Mouse (Mus musculus) lung, embryonic 15.5 days (tissue): ENCODE results near the gene Sh2d3c. TPM values are rescaled to one million over a fixed set of nuclear protein-coding genes. Genes with fewer than 3 reads are reported as not detected.
A peak's percentile ranks its signal among the peaks of the same experiment; 100 is the strongest.

Source experiments
- ATAC-seq: fragments of 200-750 bp; cut with Nextera tagmentation; 2 replicates; pipeline ENCODE4 v1.8.0; 2017; ENCODE audit warnings: moderate number of reproducible peaks, borderline replicate concordance; ENCODE audit not compliant: low FRiP score, low TSS enrichment; ENCODE audit errors: extremely low read depth
- H3K27ac ChIP-seq: fragments of 300-500 bp; sonication (generic); 2 replicates; pipeline ENCODE4 v1.5.1; 2015; ENCODE audit warnings: moderate library complexity, mild to moderate bottlenecking, inconsistent platforms
- H3K27me3 ChIP-seq: fragments of 300-500 bp; sonication (generic); 2 replicates; pipeline ENCODE4 v1.6.1; 2015; ENCODE audit warnings: inconsistent platforms
- H3K36me3 ChIP-seq: fragments of 300-500 bp; sonication (generic); 2 replicates; pipeline ENCODE4 v1.6.1; 2015; ENCODE audit warnings: inconsistent platforms
- H3K4me1 ChIP-seq: fragments of 300-500 bp; sonication (generic); 2 replicates; pipeline ENCODE4 v1.6.1; 2015; ENCODE audit warnings: inconsistent platforms
- H3K4me2 ChIP-seq: fragments of 300-500 bp; sonication (generic); 2 replicates; pipeline ENCODE4 v1.6.1; 2015; ENCODE audit warnings: inconsistent platforms, mild to moderate bottlenecking, moderate library complexity
- H3K4me3 ChIP-seq: fragments of 300-500 bp; sonication (generic); 2 replicates; pipeline ENCODE4 v1.5.1; 2015; ENCODE audit warnings: mild to moderate bottlenecking, inconsistent platforms
- H3K9ac ChIP-seq: fragments of 300-500 bp; sonication (generic); 2 replicates; pipeline ENCODE4 v1.6.1; 2015; ENCODE audit warnings: inconsistent platforms
- H3K9me3 ChIP-seq: fragments of 300-500 bp; sonication (generic); 2 replicates; pipeline ENCODE4 v1.6.1; 2016; ENCODE audit warnings: inconsistent platforms
- WGBS: fragments of 180-500 bp; shearing (Covaris S2); methylation state at CpG from one replicate; pipeline ENCODE4 v1.1.7; 2015; 5-methylcytosine and 5-hydroxymethylcytosine counted together
- polyA plus RNA-seq: library from polyadenylated mRNA; unstranded; fragments of >200 nt; fragmentation: Nextera tagmentation; extraction: Ambion mirVana; gene quantifications from 2 replicates; pipeline ENCODE4 v1.2.1, GENCODE M21; 2015

Sh2d3c gene
- polyA plus RNA-seq, 1 experiment from 2014 or later, result 41.4 TPM

DNA sequence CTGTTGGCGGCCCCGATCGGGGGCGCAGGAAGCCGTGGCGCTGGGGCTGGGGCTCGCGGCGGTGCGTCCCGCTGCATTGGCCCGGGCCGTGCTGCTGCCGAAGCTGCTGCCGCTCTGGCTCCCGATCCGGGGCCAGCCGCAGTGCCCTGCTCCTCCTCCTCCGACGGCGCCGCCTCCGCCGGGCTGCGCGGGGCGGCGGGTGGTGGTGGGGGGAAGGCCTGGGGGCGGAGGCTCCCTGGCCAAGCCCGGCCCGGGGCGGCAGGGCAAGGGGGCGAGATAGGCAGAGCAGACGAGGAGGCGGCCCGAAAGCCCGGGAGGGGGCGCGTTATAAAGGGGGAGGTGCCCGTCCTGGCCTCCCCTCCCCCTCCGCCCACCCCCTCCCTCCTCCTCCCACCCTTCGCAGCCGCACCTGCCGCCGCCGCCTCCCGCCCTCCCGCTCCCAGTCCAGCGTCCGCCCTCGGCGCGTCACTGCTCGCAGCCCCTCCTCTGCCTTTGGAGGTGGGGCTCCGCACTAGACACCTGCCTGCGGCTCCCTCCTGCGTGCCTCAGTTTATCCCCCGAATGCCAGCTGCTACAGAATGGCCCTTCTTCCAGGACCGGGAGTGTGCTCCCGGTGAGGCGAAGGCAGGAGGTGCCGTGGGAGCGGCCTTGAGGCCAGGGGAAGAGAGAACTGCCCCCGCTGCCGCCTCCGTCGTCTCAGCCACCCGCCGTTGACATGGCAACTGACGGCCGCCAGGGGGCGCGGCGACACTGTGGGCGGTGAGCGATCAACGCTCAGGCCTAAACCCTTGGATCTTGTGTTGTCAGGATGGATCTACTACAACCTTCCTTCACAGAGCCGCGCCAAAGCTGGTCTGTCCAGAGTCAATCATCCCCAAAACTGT lies 7.7 kb upstream of the Sh2d3c start, which contains the start of gene Cdk9:
Gene Cdk9, minus strand, starts transcription at position 143 of the 884 bp plus-strand sequence.
- peak; percentile 91 for ATAC-seq
- H3K9ac ChIP-seq, result peak within 1 kb of the TSS; percentile 85
- H3K4me3 ChIP-seq, result peak within 1 kb of the TSS; percentile 76
- under 1% methylated on average over 49 of the region's 79 CpGs for WGBS
- peaks cover 33% of the 10 kb centered on the region for H3K36me3 ChIP-seq
- peaks cover 31% of the 10 kb centered on the region for H3K4me1 ChIP-seq
- H3K27ac ChIP-seq, result peak within 1 kb of the TSS; percentile 97
- no peaks in the 10 kb centered on the region for H3K9me3 ChIP-seq
- H3K27me3 ChIP-seq, result no peaks in the 10 kb centered on the region
- H3K4me2 ChIP-seq, result peak within 1 kb of the TSS; percentile 88

DNA sequence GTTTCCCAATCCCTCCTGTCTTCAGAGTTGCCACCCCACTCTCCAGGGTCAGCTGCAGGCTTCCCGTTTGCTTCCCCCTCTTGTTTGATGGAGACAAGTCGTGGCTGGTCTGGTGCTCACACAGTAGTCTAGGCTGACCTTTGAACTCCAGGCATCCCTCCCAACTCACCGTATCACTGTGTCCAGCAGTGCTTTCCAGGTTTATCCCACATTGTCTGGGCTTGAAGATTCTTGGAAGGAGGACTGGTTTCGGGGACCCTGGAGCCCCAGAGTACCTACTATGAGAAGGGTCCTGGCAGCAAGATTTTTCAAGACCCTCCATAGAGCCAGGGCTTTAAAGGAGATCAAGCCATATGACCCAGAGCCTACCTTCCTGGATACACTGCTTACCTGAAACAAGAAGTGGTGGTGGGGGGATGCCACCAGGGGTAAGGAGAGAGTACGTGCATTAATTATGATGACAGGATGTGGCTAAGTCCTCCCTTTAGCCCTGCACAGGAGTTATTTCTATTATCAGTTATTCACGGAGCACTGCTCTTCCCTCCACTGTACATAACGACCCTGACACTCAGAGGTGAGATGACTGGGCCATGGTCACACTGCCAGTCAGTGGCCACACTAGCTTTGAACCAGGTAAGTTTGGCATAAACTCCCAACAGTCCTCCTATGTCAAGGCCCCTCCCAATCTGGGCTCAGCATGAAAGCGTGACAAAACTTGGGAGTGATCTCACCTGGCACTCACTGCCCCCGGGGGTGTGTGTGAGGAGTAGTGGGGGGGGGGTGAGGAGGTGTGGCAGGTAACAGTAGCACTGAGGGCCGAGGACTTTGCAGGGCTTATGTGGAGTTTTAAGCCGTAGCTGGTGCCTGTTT lies 6.5 kb upstream of the Sh2d3c start:
- H3K4me2 ChIP-seq, result peak overlapping the region; percentile 88; the same call in 1 of the 2 replicates
- peak overlapping the region; percentile 97 for H3K27ac ChIP-seq
- H3K27me3 ChIP-seq, result no peaks in the 10 kb centered on the region
- H3K36me3 ChIP-seq, result peaks cover 22% of the 10 kb centered on the region
- no peaks in the 10 kb centered on the region for H3K9me3 ChIP-seq
- 46% methylated on average over 11 of the region's 11 CpGs for WGBS
- no peak for ATAC-seq
- H3K4me3 ChIP-seq, result no peak overlapping the region
- peaks cover 31% of the 10 kb centered on the region for H3K4me1 ChIP-seq
- no peak overlapping the region for H3K9ac ChIP-seq

DNA sequence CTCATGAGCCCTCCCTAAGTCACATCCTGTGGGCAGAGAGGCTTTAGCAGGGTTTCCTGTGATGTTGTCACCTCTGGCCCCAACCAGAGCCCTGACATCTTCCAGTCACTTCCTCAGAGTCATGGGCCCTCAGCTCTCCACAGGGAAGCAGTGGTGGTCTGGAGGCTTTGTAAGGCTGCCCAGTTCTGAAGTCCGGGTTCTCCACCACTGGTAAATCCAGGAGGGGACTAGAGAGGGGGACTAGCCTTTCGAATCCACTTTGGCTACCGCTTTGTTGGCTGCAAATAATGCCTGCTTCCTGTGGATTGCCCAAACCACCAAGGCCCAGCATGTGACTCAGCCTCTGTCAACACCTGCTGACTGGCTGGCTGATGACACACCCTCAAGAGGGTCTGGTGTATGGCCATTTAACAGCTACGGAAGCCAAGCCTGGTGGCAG lies 5.8 kb upstream of the Sh2d3c start:
- H3K4me1 ChIP-seq, result peaks cover 31% of the 10 kb centered on the region
- no peaks in the 10 kb centered on the region for H3K27me3 ChIP-seq
- peak overlapping the region; percentile 46; the same call in 1 of the 2 replicates for H3K27ac ChIP-seq
- H3K36me3 ChIP-seq, result peaks cover 15% of the 10 kb centered on the region
- 52% methylated on average over 4 of the region's 4 CpGs for WGBS
- H3K4me2 ChIP-seq, result no peak overlapping the region
- no peak overlapping the region for H3K4me3 ChIP-seq
- ATAC-seq, result no peak
- no peaks in the 10 kb centered on the region for H3K9me3 ChIP-seq
- no peak overlapping the region for H3K9ac ChIP-seq

DNA sequence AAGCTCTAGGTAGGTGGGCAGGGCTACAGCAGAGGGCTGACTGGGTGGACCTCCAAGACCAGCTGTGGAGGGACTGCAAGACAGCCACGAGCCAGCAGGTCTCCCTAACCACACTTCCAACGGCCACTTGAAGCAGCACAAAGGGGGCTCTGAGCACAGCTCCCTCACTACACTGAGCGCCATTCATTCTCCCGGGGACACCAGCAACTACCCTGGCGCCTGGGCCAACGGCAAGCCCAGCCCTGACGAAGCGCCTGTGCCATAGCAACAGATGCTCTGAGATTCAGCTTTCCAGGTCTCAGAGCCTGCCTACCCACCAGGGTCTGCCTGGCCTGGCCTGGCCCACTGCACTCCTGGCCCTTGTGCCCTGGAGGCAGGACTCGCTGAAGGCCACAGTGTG lies 2.1 kb upstream of the Sh2d3c start:
- ATAC-seq, result no peak
- H3K27ac ChIP-seq, result no peak overlapping the region
- H3K9me3 ChIP-seq, result no peaks in the 10 kb centered on the region
- peaks cover 36% of the 10 kb centered on the region for H3K4me1 ChIP-seq
- H3K27me3 ChIP-seq, result no peaks in the 10 kb centered on the region
- WGBS, result 58% methylated on average over 9 of the region's 9 CpGs
- H3K4me2 ChIP-seq, result no peak overlapping the region
- no peak overlapping the region for H3K4me3 ChIP-seq
- H3K9ac ChIP-seq, result no peak overlapping the region
- no peaks in the 10 kb centered on the region for H3K36me3 ChIP-seq

DNA sequence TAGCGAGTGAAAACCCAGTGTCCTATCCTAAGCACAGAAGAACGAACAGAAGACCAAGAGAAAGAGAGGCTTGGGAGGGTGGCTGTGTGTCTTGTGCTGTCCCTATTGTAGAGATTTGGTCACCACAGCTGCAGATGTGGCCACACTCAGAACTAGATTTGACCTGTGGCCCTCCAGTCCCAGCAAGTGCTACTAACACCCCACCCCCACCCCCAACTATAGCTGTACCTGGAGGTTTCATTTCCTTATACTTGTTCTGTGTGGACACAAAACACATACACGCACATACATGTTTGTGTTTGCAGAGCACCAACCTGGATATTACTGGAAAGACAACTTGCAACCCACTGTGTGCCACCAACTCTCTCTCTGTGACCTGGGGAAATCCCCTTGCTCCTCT lies 802 bp upstream of the Sh2d3c start:
- no peak for ATAC-seq
- no peaks in the 10 kb centered on the region for H3K36me3 ChIP-seq
- H3K4me3 ChIP-seq, result no peak overlapping the region
- no peak overlapping the region for H3K4me2 ChIP-seq
- no peaks in the 10 kb centered on the region for H3K27me3 ChIP-seq
- no peak overlapping the region for H3K27ac ChIP-seq
- no peaks in the 10 kb centered on the region for H3K9me3 ChIP-seq
- 97% methylated on average over 3 of the region's 3 CpGs for WGBS
- peaks cover 27% of the 10 kb centered on the region for H3K4me1 ChIP-seq
- no peak overlapping the region for H3K9ac ChIP-seq

DNA sequence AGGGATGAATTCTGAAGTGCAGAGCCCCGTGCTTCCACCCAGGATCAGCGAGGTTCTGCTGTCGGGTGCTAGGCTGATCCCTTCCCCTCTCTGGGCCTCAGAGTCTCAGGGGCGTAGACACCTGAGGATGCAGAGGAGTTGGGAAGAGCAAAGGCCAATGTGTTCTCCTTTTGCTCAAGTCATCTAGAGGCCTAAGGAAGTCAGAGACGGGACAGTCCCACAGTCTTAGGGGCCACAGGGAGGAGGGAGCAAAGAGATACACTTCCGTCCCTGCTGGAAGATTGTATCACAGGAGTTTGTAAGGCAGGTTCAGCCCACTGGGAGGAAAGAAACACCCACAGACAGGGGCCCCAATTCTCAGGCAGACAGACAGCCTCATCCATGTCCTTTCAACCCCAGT lies 1.2 kb downstream of the Sh2d3c start:
- ATAC-seq, result no peak
- 44% methylated on average over 6 of the region's 6 CpGs for WGBS
- Histone ChIP-seq H3K9me3 (no peaks in the 10 kb centered on the region), H3K27me3 (no peaks in the 10 kb centered on the region), H3K27ac (no peak overlapping the region; the same call in 1 of the 2 replicates), H3K9ac (no peak overlapping the region; the same call in 1 of the 2 replicates), H3K4me2 (peak overlapping the region; percentile 35), H3K36me3 (no peaks in the 10 kb centered on the region), H3K4me1 (peaks cover 29% of the 10 kb centered on the region), H3K4me3 (peak overlapping the region; percentile 26)

DNA sequence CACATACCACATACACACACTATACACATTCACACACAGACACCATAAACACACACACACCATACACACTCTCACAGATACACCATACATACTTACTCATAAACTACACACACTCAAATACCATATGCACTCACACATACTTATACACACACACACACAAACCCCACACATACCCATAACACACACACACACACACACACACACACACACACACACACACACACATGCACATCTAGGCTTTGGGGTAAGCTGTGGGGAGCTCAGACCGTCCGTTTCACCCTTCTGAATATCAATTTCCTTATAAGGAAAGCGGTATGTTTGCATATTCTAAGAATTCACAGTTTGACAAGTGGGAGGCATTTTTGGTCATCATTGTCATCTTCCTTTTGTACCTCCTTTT lies 1.7 kb downstream of the Sh2d3c start:
- 38% methylated on average over 3 of the region's 3 CpGs for WGBS
- Histone ChIP-seq H3K4me2 (peak overlapping the region; percentile 35), H3K27me3 (no peaks in the 10 kb centered on the region), H3K9ac (no peak overlapping the region), H3K4me1 (peaks cover 32% of the 10 kb centered on the region), H3K9me3 (no peaks in the 10 kb centered on the region), H3K27ac (no peak overlapping the region), H3K4me3 (peak overlapping the region; percentile 26; the same call in 1 of the 2 replicates), H3K36me3 (no peaks in the 10 kb centered on the region)
- no peak for ATAC-seq

DNA sequence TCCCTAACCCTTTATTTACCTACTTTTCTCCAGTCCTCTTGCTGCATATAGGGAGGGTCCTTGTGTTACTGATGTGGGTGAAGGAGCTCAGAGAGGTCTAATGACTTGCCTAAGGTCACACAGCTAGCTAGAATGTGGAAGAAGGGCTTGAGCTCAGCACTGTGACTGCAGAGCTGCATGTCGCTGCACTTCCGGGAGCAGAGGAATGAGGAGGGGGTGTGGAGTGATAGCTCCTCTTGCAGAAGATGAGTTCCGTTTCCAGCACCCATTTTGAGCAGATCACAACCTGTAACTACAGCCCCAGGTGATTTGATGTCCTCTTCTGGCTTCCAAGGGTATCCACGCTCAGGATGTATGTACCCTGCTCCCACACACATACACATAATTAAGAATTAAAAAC lies 3.3 kb downstream of the Sh2d3c start:
- Histone ChIP-seq H3K9ac (no peak overlapping the region), H3K4me3 (no peak overlapping the region), H3K36me3 (no peaks in the 10 kb centered on the region), H3K4me2 (no peak overlapping the region), H3K4me1 (peaks cover 35% of the 10 kb centered on the region), H3K27me3 (no peaks in the 10 kb centered on the region), H3K27ac (no peak overlapping the region), H3K9me3 (no peaks in the 10 kb centered on the region)
- no peak for ATAC-seq
- WGBS, result 71% methylated on average over 4 of the region's 4 CpGs

DNA sequence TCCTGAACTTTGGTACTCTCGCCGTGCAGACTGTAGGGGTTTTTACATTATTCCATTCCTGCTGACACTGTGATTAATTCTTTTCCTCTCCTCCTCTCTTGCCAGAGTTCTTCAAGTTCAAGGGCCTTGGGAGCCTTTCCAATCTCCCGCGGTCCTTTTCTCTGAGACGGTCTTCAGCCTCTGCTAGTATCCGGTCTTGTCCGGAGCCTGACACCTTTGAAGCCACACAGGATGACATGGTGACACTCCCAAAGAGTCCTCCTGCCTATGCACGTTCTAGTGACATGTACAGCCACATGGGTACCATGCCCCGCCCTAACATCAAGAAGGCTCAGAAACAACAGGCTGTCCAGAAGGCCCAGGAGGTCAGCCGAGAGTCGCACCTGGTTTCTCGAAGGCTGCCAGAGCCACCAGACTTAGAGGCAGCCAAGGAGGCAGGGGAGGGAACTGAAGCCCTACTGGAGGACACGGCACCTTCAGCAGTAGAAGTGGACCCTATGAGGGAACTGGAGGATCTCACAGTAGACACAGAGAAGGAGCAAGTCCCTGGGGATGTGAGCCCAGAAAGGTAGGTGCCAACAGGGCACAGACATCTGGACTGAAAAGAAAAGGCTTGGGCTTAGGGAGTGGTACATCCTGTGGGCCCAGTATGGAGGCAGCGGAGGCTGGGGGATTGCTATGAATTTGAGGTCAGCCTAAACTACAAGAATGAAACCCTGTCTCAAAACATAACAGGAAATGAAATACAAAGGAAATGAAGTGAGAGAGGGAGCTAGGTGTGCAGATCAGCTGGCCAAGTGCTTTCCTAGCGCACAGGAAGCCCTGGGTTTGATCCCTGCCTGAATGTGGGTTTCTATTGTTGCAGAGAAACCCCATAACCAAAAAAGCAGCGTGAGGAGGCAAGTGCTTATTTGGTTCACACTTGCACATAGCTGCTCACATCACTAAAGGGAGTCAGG lies 4.3 kb downstream of the Sh2d3c start:
- no peak for ATAC-seq
- Histone ChIP-seq H3K4me3 (no peak overlapping the region), H3K9me3 (no peaks in the 10 kb centered on the region), H3K27ac (no peak overlapping the region), H3K27me3 (no peaks in the 10 kb centered on the region), H3K4me2 (no peak overlapping the region), H3K36me3 (no peaks in the 10 kb centered on the region), H3K4me1 (peaks cover 35% of the 10 kb centered on the region), H3K9ac (no peak overlapping the region)
- 62% methylated on average over 16 of the region's 16 CpGs for WGBS

DNA sequence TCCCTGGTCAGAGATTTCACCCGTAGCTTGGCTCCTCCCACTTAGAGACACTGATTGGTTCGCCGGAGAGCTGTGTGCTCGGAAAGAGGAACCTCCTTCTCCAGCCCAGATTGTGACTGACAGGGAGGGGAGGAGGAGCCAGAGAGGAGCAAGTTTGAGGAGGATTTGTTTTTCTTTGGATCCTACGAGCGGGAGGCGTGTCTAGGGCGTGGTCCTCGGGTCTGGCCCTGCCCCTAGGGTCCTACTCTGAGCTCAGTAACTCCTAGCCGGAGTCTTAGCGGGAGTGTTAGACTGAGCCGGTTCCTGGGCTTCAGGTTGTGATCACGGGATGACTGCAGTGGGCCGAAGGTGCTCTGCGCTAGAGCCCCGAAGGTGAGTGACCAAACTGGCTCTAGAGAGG lies 6.6 kb downstream of the Sh2d3c start:
- no peaks in the 10 kb centered on the region for H3K9me3 ChIP-seq
- H3K27ac ChIP-seq, result peak overlapping the region; percentile 69
- under 1% methylated on average over 16 of the region's 16 CpGs for WGBS
- H3K27me3 ChIP-seq, result no peaks in the 10 kb centered on the region
- H3K36me3 ChIP-seq, result no peaks in the 10 kb centered on the region
- peak; percentile 95 for ATAC-seq
- H3K9ac ChIP-seq, result peak overlapping the region; percentile 51
- H3K4me3 ChIP-seq, result peak overlapping the region; percentile 47
- H3K4me1 ChIP-seq, result peaks cover 36% of the 10 kb centered on the region
- H3K4me2 ChIP-seq, result peak overlapping the region; percentile 61

DNA sequence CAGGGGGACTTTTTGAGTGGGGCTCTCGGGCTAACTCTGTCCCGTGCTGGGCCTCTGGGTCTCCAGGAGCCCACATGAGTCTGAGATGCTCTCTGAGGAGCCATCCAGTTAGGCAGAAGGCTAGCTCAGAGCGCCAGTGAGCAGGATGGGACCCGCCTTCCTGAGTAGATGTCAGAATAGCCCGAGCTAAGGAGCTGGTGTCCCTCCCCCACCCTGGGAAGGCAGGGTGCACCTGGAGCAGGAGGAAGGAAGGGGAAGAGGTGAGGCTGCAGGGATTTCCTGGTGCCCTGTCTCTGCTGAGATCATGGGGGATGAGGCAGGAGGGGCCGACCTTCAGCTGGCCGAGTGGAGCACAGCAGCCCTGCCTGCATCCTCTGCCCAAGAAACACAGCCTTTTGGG lies 7.6 kb downstream of the Sh2d3c start:
- no peaks in the 10 kb centered on the region for H3K9me3 ChIP-seq
- ATAC-seq, result no peak
- WGBS, result 37% methylated on average over 7 of the region's 7 CpGs
- H3K27me3 ChIP-seq, result no peaks in the 10 kb centered on the region
- H3K36me3 ChIP-seq, result no peaks in the 10 kb centered on the region
- H3K4me1 ChIP-seq, result peaks cover 36% of the 10 kb centered on the region
- peak overlapping the region; percentile 61 for H3K4me2 ChIP-seq
- H3K27ac ChIP-seq, result peak overlapping the region; percentile 67
- peak overlapping the region; percentile 47 for H3K4me3 ChIP-seq
- peak overlapping the region; percentile 51 for H3K9ac ChIP-seq
